Mouse (Mus musculus): ENCODE results near the gene Cpsf4l.

GRCm38 (mm10) chr11:113660940-113661339 is 48.9 kb downstream of the Cpsf4l start:
- TF ChIP-seq SMC3 (IDR thresholded peaks at IDR 0.05; ENCODE audit: low read depth, low read length) (no peak), CTCF (conservative IDR thresholded peaks at IDR 0.05 in 1 of 2, IDR thresholded peaks at IDR 0.05 in 1 of 2; ENCODE audit: low read depth in 2 of 2, low read length in 2 of 2) (no peak), USF1 (IDR thresholded peaks at IDR 0.05; ENCODE audit: low read depth, low read length) (no peak), JUND (conservative IDR thresholded peaks at IDR 0.05; ENCODE audit: low read depth, low read length) (no peak), CHD1 (IDR thresholded peaks at IDR 0.05; ENCODE audit: low read depth, low read length) (no peak), ZKSCAN1 (IDR thresholded peaks at IDR 0.05; ENCODE audit: borderline replicate concordance, low read depth, low read length) (no peak), TCF12 (IDR thresholded peaks at IDR 0.05; ENCODE audit: low read depth, low read length) (no peak)

All from CH12.LX (cell line).